Mouse (Mus musculus): ENCODE data around the gene Plk5. TPM values are rescaled to one million over a fixed set of nuclear protein-coding genes. Genes with fewer than 3 reads are reported as not detected.

The Plk5 gene
- polyA plus RNA-seq, 1 experiment from 2014 or later: 11.0 TPM

GRCm38 (mm10) chr10:80329273-80330081 is 26.8 kb upstream of the Plk5 start, which contains the start of the genes Pcsk4 and Reep6:
Gene Pcsk4, minus strand, starts transcription at chr10:80329498.
Gene Reep6, plus strand, starts transcription at chr10:80329953.
- no peaks in the 10 kb centered on the region for H3K36me3 ChIP-seq (ENCODE audit: control insufficient read depth, insufficient read depth, low read length)

GRCm38 (mm10) chr10:80330084-80330483 is 26.2 kb upstream of the Plk5 start:
- Histone ChIP-seq H3K9ac (ENCODE audit: low read depth, low read length) (peak overlapping the region; percentile 66), H3K27me3 (replicated peaks; ENCODE audit: control insufficient read depth, insufficient read depth, low read length) (no peaks in the 10 kb centered on the region), H3K9me3 (ENCODE audit: control insufficient read depth, low read length) (no peaks in the 10 kb centered on the region), H3K27ac (ENCODE audit: low read depth, low read length) (no peak overlapping the region), H3K36me3 (ENCODE audit: control insufficient read depth, insufficient read depth, low read length) (no peaks in the 10 kb centered on the region), H3K4me1 (ENCODE audit: control insufficient read depth, insufficient read depth, low read depth, low read length) (peaks cover 8% of the 10 kb centered on the region), H3K4me2 (ENCODE audit: low read length) (peak overlapping the region; percentile 95), H3K4me3 (ENCODE audit: low read length) (peak overlapping the region; percentile 59)
- no peak for ATAC-seq
- 3% methylated on average over 28 of the region's 41 CpGs for WGBS

More at GRCm38 (mm10) chr10:80329273-80330081, 26.8 kb upstream of the Plk5 start, which contains the start of the genes Pcsk4 and Reep6:
- peak within 1 kb of the TSS; percentile 95 for H3K4me2 ChIP-seq (ENCODE audit: low read length)
- WGBS: 5% methylated on average over 36 of the region's 36 CpGs
- peak within 1 kb of the TSS; percentile 66 for H3K9ac ChIP-seq (ENCODE audit: low read depth, low read length)
- ATAC-seq: peak; percentile 95
- H3K27me3 ChIP-seq (replicated peaks; ENCODE audit: control insufficient read depth, insufficient read depth, low read length): no peaks in the 10 kb centered on the region
- H3K27ac ChIP-seq (ENCODE audit: low read depth, low read length): no peak within 1 kb of the TSS
- peak within 1 kb of the TSS; percentile 59 for H3K4me3 ChIP-seq (ENCODE audit: low read length)
- peaks cover 8% of the 10 kb centered on the region for H3K4me1 ChIP-seq (ENCODE audit: control insufficient read depth, insufficient read depth, low read depth, low read length)
- no peaks in the 10 kb centered on the region for H3K9me3 ChIP-seq (ENCODE audit: control insufficient read depth, low read length)

- H3K4me3 ChIP-seq (ENCODE audit: low read length): no peak overlapping the region
- 72% methylated on average over 2 of the region's 2 CpGs for WGBS
- no peak overlapping the region for H3K27ac ChIP-seq (ENCODE audit: low read depth, low read length)
- no peaks in the 10 kb centered on the region for H3K27me3 ChIP-seq (replicated peaks; ENCODE audit: control insufficient read depth, insufficient read depth, low read length)
- peaks cover 8% of the 10 kb centered on the region for H3K4me1 ChIP-seq (ENCODE audit: control insufficient read depth, insufficient read depth, low read depth, low read length)
- H3K9ac ChIP-seq (ENCODE audit: low read depth, low read length): no peak overlapping the region
- no peaks in the 10 kb centered on the region for H3K36me3 ChIP-seq (ENCODE audit: control insufficient read depth, insufficient read depth, low read length)
- H3K9me3 ChIP-seq (ENCODE audit: control insufficient read depth, low read length): no peaks in the 10 kb centered on the region
- peak overlapping the region; percentile 95; the same call in 1 of the 2 replicates for H3K4me2 ChIP-seq (ENCODE audit: low read length)
- ATAC-seq: no peak
These were observed 25.4 kb upstream of the Plk5 start for GRCm38 (mm10) chr10:80330888-80331287.

DNA sequence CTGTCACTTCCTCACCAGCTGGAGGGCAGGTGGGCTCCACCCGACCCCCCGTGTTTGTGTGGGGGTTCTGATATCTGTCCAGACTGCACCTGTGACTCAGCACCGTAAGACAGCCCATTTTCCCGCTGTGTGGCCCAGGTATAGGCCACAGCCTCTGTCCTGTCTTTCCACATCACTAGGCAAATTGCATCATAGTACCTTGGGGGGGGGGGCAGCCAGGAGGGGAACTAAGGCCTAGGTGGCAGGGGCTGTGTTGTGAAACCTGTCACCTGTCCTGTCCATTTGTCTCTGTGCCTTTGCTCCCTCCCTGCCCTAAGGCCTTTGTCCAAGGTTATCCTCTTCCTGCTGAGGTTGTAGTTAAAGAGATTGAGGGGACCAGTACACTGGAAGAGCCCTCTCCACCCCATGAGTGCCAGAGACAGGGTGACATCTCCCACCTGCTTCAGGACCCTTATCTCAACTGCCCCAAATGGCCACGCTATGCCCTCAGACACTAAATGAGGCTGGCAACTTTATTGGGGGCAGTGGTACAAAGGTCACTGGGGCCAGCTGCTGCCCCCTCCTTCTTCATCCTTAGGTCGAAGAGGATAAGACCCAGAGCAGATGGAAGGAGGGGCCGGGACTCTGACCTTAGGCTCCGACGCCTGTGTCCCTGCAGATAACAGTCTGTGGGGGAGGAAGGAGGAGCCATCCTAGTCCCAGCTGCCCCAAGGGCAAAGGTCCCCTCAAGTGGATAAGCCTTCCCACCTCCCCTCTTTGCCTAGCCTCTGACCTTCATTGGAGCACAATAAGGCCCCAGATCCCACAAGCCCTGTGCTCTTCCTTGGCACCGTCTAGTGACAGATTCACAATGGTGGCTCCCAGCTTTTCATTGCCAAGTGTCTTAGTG is 24.4 kb upstream of the Plk5 start:
- no peaks in the 10 kb centered on the region for H3K36me3 ChIP-seq (ENCODE audit: control insufficient read depth, insufficient read depth, low read length)
- whole genome bisulfite sequencing: 72% methylated on average over 10 of the region's 10 CpGs
- H3K9ac ChIP-seq (ENCODE audit: low read depth, low read length): no peak overlapping the region
- no peak overlapping the region for H3K4me2 ChIP-seq (ENCODE audit: low read length)
- ATAC-seq: no peak
- peaks cover 8% of the 10 kb centered on the region for H3K4me1 ChIP-seq (ENCODE audit: control insufficient read depth, insufficient read depth, low read depth, low read length)
- H3K27me3 ChIP-seq (replicated peaks; ENCODE audit: control insufficient read depth, insufficient read depth, low read length): no peaks in the 10 kb centered on the region
- H3K9me3 ChIP-seq (ENCODE audit: control insufficient read depth, low read length): no peaks in the 10 kb centered on the region
- no peak overlapping the region for H3K27ac ChIP-seq (ENCODE audit: low read depth, low read length)
- H3K4me3 ChIP-seq (ENCODE audit: low read length): no peak overlapping the region

DNA sequence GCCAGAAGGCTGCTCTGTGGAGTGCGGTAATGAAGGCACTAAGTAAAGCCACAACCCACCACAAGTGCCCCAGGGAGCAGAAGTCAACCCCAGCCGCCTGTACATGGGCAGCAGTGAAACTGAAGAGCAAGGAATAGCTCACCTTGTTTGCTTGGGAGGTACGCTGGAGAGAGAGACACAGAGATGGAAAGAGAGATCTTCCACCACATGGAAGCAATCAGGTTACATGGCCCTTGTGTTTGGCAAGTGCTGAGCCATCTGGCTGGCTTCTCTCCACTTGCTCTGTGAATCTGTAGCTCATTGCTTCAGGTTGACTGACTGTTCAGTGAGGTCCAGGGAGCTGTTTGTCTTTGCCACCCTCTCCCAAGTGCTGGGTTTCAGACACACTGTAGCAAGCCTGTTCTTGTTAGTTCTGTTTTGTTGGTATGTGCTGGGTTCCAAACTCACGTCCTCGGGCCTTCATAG is 23.7 kb upstream of the Plk5 start:
- 75% methylated on average over 5 of the region's 5 CpGs for WGBS
- H3K9me3 ChIP-seq (ENCODE audit: control insufficient read depth, low read length): no peaks in the 10 kb centered on the region

DNA sequence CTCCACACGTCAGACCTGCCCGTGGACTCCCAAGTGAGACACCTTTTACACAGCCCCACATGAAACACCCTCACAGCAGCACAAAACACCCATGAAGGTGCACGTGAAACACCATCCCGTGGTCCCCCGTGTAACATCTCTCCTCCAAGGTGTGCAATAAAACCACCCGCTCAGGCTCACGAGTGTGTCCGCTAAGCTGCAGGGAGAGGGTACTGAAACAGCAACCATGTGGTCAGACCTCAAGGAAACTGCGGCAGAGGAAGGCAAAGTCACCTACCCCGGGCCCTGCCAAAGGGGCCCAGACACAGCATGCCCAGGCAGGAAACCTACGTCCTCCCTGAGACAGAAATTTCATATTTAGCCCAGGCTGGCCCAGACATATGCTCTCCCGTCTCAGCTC is 20.0 kb upstream of the Plk5 start:
- no peak for ATAC-seq
- Histone ChIP-seq H3K4me1 (ENCODE audit: control insufficient read depth, insufficient read depth, low read depth, low read length) (no peaks in the 10 kb centered on the region; the same call in 1 of the 2 replicates), H3K27me3 (replicated peaks; ENCODE audit: control insufficient read depth, insufficient read depth, low read length) (peaks cover 9% of the 10 kb centered on the region), H3K36me3 (ENCODE audit: control insufficient read depth, insufficient read depth, low read length) (no peaks in the 10 kb centered on the region), H3K9me3 (ENCODE audit: control insufficient read depth, low read length) (no peaks in the 10 kb centered on the region), H3K4me2 (ENCODE audit: low read length) (no peak overlapping the region), H3K27ac (ENCODE audit: low read depth, low read length) (no peak overlapping the region), H3K9ac (ENCODE audit: low read depth, low read length) (no peak overlapping the region), H3K4me3 (ENCODE audit: low read length) (no peak overlapping the region)
- WGBS: 89% methylated on average over 12 of the region's 12 CpGs

More for the DNA sequence above, 23.7 kb upstream of the Plk5 start:
- no peak for ATAC-seq
- no peaks in the 10 kb centered on the region for H3K27me3 ChIP-seq (replicated peaks; ENCODE audit: control insufficient read depth, insufficient read depth, low read length)
- H3K4me1 ChIP-seq (ENCODE audit: control insufficient read depth, insufficient read depth, low read depth, low read length): peaks cover 8% of the 10 kb centered on the region
- no peak overlapping the region for H3K27ac ChIP-seq (ENCODE audit: low read depth, low read length)
- H3K36me3 ChIP-seq (ENCODE audit: control insufficient read depth, insufficient read depth, low read length): no peaks in the 10 kb centered on the region
- no peak overlapping the region for H3K4me2 ChIP-seq (ENCODE audit: low read length)
- no peak overlapping the region for H3K9ac ChIP-seq (ENCODE audit: low read depth, low read length)
- no peak overlapping the region for H3K4me3 ChIP-seq (ENCODE audit: low read length)

- peak overlapping the region; percentile 27 for H3K4me2 ChIP-seq (ENCODE audit: low read length)
- H3K9ac ChIP-seq (ENCODE audit: low read depth, low read length): no peak overlapping the region; the same call in 1 of the 2 replicates
- peaks cover 20% of the 10 kb centered on the region for H3K4me1 ChIP-seq (ENCODE audit: control insufficient read depth, insufficient read depth, low read depth, low read length)
- no peak overlapping the region for H3K27ac ChIP-seq (ENCODE audit: low read depth, low read length)
- WGBS: 22% methylated on average over 19 of the region's 19 CpGs
- H3K4me3 ChIP-seq (ENCODE audit: low read length): 0 out of 2 replicates have a peak overlapping the region, but pooled peaks have one; percentile 12
- ATAC-seq: peak; percentile 34
- no peaks in the 10 kb centered on the region for H3K9me3 ChIP-seq (ENCODE audit: control insufficient read depth, low read length)
- H3K27me3 ChIP-seq (replicated peaks; ENCODE audit: control insufficient read depth, insufficient read depth, low read length): peaks cover 46% of the 10 kb centered on the region
- no peaks in the 10 kb centered on the region for H3K36me3 ChIP-seq (ENCODE audit: control insufficient read depth, insufficient read depth, low read length)
These were observed 16.1 kb upstream of the Plk5 start for GRCm38 (mm10) chr10:80339941-80340750.

- Histone ChIP-seq H3K4me2 (ENCODE audit: low read length) (no peak overlapping the region), H3K4me1 (ENCODE audit: control insufficient read depth, insufficient read depth, low read depth, low read length) (peaks cover 20% of the 10 kb centered on the region), H3K9ac (ENCODE audit: low read depth, low read length) (no peak overlapping the region), H3K9me3 (ENCODE audit: control insufficient read depth, low read length) (no peaks in the 10 kb centered on the region), H3K27me3 (replicated peaks; ENCODE audit: control insufficient read depth, insufficient read depth, low read length) (peaks cover 55% of the 10 kb centered on the region), H3K27ac (ENCODE audit: low read depth, low read length) (no peak overlapping the region), H3K36me3 (ENCODE audit: control insufficient read depth, insufficient read depth, low read length) (no peaks in the 10 kb centered on the region), H3K4me3 (ENCODE audit: low read length) (no peak overlapping the region)
- ATAC-seq: no peak
- WGBS: 15% methylated on average over 21 of the region's 21 CpGs
These were observed 15.2 kb upstream of the Plk5 start for GRCm38 (mm10) chr10:80341026-80341425.

All from hindbrain, embryonic 16.5 days (tissue).